Mouse (Mus musculus) embryo, embryonic 10.5 days (tissue): Measurements from ENCODE around the gene Zmym1.
A peak's percentile ranks its signal among the peaks of the same experiment; 100 is the strongest.
"Not testable (repeated sequence)": the region's sequence is repeated elsewhere in the genome, so short reads cannot be mapped to it uniquely, and the experiment has no call there.

Source experiments
- DNase-seq: peaks from one replicate; pipeline ENCODE4 v3.0.0-alpha.2; 2015; ENCODE audit warnings: low spot score

Zmym1 gene

GRCm38 (mm10) chr4:127027228-127028190 lies 33.4 kb downstream of the Zmym1 start:
- peak; percentile 75 for DNase-seq

- DNase-seq, result no peak
These were observed 34.1 kb downstream of the Zmym1 start for GRCm38 (mm10) chr4:127026826-127027225.

DNA sequence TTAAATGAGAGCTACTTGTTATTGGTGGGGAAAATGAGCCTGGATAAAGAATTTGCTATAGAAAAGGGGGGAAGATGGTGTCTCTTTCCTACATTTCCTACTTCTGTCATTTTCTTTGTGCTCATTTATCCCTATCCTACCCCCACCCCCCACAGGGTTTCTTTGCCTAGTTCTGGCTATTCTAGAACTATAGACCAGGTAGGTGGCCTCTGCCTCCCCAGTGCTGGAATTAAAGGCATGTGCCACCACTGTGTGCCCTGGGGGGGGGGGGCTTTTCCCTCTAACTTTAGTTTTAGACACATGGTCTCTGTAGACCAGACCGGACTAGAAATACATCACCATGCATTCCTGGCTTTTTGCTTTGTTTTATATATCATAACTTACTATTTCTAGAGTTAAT lies 36.7 kb downstream of the Zmym1 start:
- DNase-seq, result no peak

- no peak for DNase-seq
These were observed 37.8 kb downstream of the Zmym1 start for GRCm38 (mm10) chr4:127023201-127023600.

- peak; percentile 92 for DNase-seq
These were observed 38.8 kb downstream of the Zmym1 start for GRCm38 (mm10) chr4:127021989-127022626.

GRCm38 (mm10) chr4:127021151-127021945 lies 39.6 kb downstream of the Zmym1 start, which contains the start of gene Sfpq:
Gene Sfpq (plus strand): TSS chr4:127021324.
- DNase-seq, result peak; percentile 100

- DNase-seq, result no peak
These were observed 40.4 kb downstream of the Zmym1 start for GRCm38 (mm10) chr4:127020411-127021150.

- DNase-seq, result no peak
These were observed 44.6 kb downstream of the Zmym1 start for GRCm38 (mm10) chr4:127016366-127016765.

DNA sequence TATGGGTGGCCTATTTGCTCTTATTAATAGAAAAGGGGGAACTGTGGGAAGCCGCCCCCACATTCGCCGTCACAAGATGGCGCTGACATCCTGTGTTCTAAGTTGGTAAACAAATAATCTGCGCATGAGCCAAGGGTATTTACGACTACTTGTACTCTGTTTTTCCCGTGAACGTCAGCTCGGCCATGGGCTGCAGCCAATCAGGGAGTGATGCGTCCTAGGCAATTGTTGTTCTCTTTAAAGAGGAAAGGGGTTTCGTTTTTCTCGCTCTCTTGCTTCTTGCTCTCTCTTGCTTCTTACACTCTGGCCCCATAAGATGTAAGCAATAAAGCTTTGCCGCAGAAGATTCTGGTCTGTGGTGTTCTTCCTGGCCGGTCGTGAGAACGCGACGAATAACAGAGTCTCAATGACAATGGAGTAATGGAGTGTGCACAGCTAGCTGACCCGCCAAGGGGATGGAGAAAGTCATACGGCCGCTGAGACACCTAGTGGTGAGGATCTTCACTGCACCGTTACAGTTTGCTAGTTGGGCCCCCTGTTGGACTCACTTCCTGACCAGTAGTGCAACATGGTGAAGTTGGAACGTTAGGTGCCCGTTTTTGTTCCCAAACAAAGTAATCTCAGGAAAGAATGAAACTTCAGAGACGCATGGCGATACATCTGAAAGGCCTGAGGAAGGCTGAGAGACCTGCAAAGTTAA lies 45.5 kb downstream of the Zmym1 start:
- DNase-seq, result peak; percentile 95

DNA sequence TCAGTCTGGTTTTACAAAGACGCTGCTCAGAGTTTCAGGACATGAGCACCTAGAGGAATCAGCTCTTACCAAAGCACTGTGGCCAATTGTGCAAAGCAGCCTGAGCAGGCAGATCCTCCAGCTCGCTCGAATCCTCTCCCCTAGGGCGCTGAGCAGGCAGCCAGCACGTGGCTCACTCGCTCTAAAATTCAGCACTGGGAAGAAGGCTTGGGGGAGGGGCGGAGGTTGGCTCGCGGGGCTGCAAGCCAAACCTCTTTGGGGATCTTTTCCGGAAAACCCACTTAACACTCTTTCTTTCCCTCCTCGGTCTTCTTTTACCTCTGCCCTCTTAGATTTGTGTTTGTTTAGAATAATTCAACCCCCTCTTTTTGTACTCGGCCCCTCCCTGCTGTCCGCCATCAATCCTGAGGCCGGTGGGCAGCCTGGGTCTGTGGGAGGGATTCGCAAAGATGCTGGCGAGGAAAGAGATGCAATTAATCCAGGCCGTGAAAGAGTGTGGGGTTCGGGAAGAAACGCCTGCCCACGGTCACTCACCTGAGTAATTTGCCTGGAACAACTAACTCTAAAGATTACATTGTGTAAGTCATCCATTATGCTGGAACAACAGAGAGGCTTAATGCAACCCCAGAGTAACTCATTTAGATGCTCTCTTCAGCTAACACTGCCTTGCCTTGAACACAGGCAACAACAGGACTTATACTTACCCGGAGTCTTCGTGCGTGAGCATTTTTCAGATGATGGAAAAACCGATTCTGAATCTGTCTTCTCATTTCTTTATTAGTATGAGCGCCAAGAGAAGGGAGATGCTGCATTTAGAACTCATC lies 55.6 kb downstream of the Zmym1 start:
- peak; percentile 87 for DNase-seq

GRCm38 (mm10) chr4:127004384-127004783 lies 56.6 kb downstream of the Zmym1 start:
- no peak for DNase-seq

- DNase-seq, result no peak
These were observed 60.3 kb downstream of the Zmym1 start for GRCm38 (mm10) chr4:127000601-127001105.

GRCm38 (mm10) chr4:126999372-126999771 lies 61.6 kb downstream of the Zmym1 start:
- DNase-seq, result not testable (repeated sequence)
